Mouse (Mus musculus) midbrain, embryonic 13.5 days (tissue): ENCODE measurements around the gene Nudt4. TPM values are rescaled to one million over a fixed set of nuclear protein-coding genes. Genes with fewer than 3 reads are reported as not detected.

Experiments
- ATAC-seq: fragments of 200-750 bp; cut with Nextera tagmentation; 2 replicates; pipeline ENCODE4 v1.8.0; 2017; ENCODE audit warnings: mild to moderate bottlenecking, moderate TSS enrichment, moderate library complexity
- H3K27ac ChIP-seq: fragments of 300-500 bp; sonication (generic); 2 replicates; pipeline ENCODE4 v1.5.1; 2015; ENCODE audit warnings: inconsistent platforms, mild to moderate bottlenecking, moderate library complexity
- H3K27me3 ChIP-seq: fragments of 300-500 bp; sonication (generic); 2 replicates; pipeline ENCODE4 v1.6.1; 2015; ENCODE audit warnings: mild to moderate bottlenecking, inconsistent platforms
- H3K36me3 ChIP-seq: fragments of 300-500 bp; sonication (generic); 2 replicates; pipeline ENCODE4 v1.6.1; 2015; ENCODE audit warnings: mild to moderate bottlenecking, inconsistent platforms
- H3K4me1 ChIP-seq: fragments of 300-500 bp; sonication (generic); replicated peaks from 2 replicates; pipeline ENCODE4 v1.6.1; 2015; ENCODE audit warnings: inconsistent platforms
- H3K4me2 ChIP-seq: fragments of 300-500 bp; sonication (generic); replicated peaks from 2 replicates; pipeline ENCODE4 v1.6.1; 2015; ENCODE audit warnings: moderate library complexity, mild to moderate bottlenecking, inconsistent platforms
- H3K4me3 ChIP-seq: fragments of 300-500 bp; sonication (generic); replicated peaks from 2 replicates; pipeline ENCODE4 v1.5.1; 2015; ENCODE audit warnings: mild to moderate bottlenecking, inconsistent platforms
- H3K9ac ChIP-seq: fragments of 300-500 bp; sonication (generic); replicated peaks from 2 replicates; pipeline ENCODE4 v1.6.1; 2015; ENCODE audit warnings: mild to moderate bottlenecking, inconsistent platforms
- H3K9me3 ChIP-seq: fragments of 300-500 bp; sonication (generic); 2 replicates; pipeline ENCODE4 v1.6.1; 2016; ENCODE audit warnings: mild to moderate bottlenecking, inconsistent platforms
- WGBS: fragments of 180-500 bp; shearing (Covaris S2); methylation state at CpG from one replicate; pipeline ENCODE4 v1.1.7; 2015; 5-methylcytosine and 5-hydroxymethylcytosine counted together
- polyA plus RNA-seq: library from polyadenylated mRNA; unstranded; fragments of >200 nt; fragmentation: Nextera tagmentation; extraction: Ambion mirVana; gene quantifications from 2 replicates; pipeline ENCODE4 v1.2.1, GENCODE M21; 2015

Gene Nudt4
- polyA plus RNA-seq, 1 experiment from 2014 or later: 72.5 TPM

DNA sequence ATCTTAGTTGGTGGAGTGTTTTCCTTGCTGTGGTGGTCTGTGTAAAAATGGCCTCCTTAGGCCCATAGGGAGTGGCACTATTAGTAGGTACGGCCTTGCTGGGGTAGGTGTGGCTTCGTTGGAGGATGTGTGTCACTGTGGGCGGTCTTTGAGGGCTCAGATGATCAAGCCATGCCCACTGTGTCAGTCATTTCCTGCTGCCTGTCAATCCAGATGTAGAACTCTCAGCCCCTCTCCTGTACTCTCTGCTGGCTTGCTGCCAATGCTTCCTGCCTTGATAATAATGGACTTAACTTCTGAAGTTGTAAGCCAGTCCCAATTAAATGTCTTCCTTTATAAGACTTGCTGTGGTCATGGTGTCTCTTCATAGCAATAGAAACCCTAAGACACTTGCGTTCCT, 25.2 kb upstream of the Nudt4 start:
- H3K4me3 ChIP-seq: no peak overlapping the region
- H3K4me1 ChIP-seq: no peaks in the 10 kb centered on the region
- no peak overlapping the region for H3K27ac ChIP-seq
- ATAC-seq: no peak
- H3K4me2 ChIP-seq: no peak overlapping the region
- H3K36me3 ChIP-seq: no peaks in the 10 kb centered on the region
- no peaks in the 10 kb centered on the region for H3K9me3 ChIP-seq
- H3K9ac ChIP-seq: no peak overlapping the region
- 93% methylated on average over 4 of the region's 4 CpGs for WGBS
- no peaks in the 10 kb centered on the region for H3K27me3 ChIP-seq

DNA sequence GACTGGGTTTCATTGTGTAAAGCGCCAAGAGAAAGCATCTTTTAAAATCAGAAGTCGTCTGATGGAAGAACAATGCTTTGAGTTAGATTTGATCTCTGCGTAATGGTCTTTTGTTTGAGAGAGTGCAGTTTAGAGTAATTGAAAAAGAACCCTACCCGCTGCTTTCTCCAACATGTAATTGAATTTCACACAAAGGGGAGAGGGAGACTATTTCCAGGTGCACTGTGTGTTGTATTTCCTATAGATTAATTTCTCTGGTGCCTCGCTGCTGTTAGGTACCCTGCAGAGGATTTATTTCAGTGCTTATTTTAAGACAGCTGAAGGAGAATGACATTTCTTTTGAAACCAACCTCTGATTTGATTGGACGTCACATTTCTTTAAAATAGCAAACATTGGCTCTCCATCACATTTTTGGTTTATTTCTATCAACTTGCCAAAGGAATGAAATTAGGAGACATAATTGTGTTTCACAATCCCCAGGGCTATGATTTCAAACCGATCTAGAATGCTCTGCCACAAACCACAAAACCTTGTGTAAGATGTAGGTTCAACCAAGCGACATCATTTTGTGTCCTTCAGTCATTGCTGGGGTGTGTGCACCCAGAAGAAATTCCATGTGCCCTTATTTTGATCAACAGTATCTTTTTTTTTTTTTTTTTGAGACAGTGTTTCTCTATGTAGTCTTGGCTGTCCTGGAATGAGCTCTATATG, 23.7 kb upstream of the Nudt4 start:
- Histone ChIP-seq H3K27me3 (no peaks in the 10 kb centered on the region), H3K36me3 (no peaks in the 10 kb centered on the region), H3K4me1 (no peaks in the 10 kb centered on the region), H3K27ac (no peak overlapping the region), H3K4me2 (no peak overlapping the region), H3K9ac (no peak overlapping the region), H3K4me3 (no peak overlapping the region), H3K9me3 (no peaks in the 10 kb centered on the region)
- ATAC-seq: no peak
- WGBS: 43% methylated on average over 8 of the region's 8 CpGs

DNA sequence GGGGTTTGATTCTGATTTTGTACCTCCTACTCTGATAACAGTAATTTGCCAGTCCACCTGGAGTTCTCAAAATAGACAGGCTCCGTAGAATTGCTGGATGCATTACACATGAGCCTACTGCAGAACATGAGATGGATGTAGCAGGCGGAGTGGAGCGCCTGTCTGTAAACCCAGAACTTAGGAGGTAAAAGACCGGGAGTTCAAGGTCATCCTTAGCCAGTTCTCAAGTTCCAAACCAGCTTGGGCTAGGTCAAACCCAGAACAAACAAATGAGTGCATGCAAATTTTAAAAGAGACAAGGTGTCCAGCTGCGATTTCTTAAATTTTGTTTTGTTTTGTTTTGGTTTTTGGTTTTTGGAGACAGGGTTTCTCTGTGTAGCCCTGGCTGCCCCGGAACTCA, 21.6 kb upstream of the Nudt4 start:
- Histone ChIP-seq H3K4me1 (no peaks in the 10 kb centered on the region), H3K9me3 (no peaks in the 10 kb centered on the region), H3K36me3 (no peaks in the 10 kb centered on the region), H3K27me3 (no peaks in the 10 kb centered on the region), H3K9ac (no peak overlapping the region), H3K4me2 (no peak overlapping the region), H3K4me3 (no peak overlapping the region), H3K27ac (no peak overlapping the region)
- 92% methylated on average over 6 of the region's 6 CpGs for WGBS
- no peak for ATAC-seq

DNA sequence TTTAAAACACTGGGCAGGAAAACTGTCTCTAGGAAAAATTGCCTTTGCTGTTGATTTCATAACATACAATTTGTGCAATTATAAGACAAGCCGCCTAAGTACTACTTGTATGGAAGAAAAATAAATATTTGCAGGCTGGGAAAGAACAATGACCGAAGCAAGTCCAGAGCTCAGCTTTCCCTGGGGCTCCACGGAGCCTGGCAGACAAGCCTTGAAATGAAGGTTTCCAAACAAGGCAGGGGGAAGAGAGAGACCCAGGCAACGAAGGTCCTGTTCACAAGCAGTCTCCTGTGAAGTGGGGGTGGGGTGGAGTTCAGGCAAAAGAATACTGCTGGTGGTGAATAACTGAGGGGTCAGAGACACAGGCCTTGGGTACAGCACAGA, 13.6 kb upstream of the Nudt4 start:
- H3K9ac ChIP-seq: no peak overlapping the region
- peaks cover 15% of the 10 kb centered on the region for H3K4me1 ChIP-seq
- no peak overlapping the region for H3K4me3 ChIP-seq
- H3K36me3 ChIP-seq: no peaks in the 10 kb centered on the region
- no peak for ATAC-seq
- H3K27ac ChIP-seq: no peak overlapping the region
- H3K9me3 ChIP-seq: no peaks in the 10 kb centered on the region
- H3K4me2 ChIP-seq: no peak overlapping the region
- WGBS: 24% methylated on average over 4 of the region's 4 CpGs
- H3K27me3 ChIP-seq: no peaks in the 10 kb centered on the region

DNA sequence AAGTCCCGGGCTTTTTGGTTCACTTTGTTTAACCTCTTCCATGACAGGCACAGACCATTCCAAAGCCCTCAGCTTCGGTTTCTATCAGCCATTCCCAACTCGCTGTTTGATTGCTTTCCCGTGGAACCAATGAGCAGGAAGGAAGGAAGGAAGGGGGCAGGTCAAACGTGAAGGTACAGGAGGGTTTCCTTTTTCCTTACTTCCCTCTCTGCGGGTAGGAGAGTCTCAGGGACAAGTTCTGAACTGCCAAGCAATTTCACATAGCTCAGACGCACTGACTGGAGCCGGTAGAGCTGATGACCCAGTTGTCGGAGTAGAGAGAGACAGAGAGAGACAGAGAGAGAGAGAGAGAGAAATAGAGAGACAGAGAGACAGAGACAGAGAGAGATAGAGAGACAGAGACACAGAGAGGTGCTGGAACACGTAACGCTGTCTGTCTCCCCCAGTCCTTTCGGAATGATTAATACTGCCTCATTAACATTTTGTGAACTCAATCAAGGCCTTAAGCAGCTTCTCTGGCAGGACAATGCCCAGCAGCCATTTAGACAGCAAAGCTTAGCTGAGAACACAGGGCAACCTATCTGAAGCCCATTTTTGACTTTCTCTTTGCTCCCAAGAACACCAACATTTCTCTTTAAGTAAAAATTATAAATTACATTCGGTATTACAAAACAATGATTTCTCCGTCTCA, 13.1 kb upstream of the Nudt4 start:
- H3K9ac ChIP-seq: no peak overlapping the region
- no peak overlapping the region for H3K27ac ChIP-seq
- no peaks in the 10 kb centered on the region for H3K9me3 ChIP-seq
- 0 out of 2 replicates have a peak, but pooled peaks have one; percentile 34 for ATAC-seq
- H3K27me3 ChIP-seq: no peaks in the 10 kb centered on the region
- H3K4me2 ChIP-seq: peak overlapping the region; percentile 10; the same call in 1 of the 2 replicates
- no peak overlapping the region for H3K4me3 ChIP-seq
- H3K36me3 ChIP-seq: no peaks in the 10 kb centered on the region
- WGBS: 54% methylated on average over 14 of the region's 14 CpGs
- H3K4me1 ChIP-seq: peaks cover 15% of the 10 kb centered on the region

DNA sequence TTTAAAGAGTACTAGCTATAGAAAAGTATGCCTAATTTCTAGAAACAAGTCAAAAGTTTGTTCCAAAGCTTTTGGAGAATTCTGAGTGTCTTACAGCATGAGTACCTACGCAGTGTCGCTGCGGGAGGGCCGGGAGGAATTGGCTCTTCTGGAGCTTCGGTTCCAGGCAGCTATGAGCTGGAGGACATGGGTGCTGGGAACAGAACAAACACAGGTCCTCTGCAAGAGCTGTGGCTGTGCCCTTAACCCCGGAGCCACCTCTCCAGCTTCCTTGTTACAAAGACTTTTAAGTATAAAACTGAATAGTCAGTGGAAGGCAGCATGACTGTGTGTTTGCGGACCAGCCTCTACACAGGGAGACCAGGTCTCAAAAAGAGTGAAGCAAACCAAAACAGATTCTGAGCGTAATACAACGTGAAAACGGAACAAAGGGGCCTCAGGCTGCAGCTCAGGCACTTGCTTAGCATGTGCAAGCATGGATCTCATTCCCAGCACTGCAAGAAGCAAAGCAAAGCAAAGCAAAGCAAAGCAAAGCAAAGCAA, 12.0 kb upstream of the Nudt4 start:
- no peak for ATAC-seq
- Histone ChIP-seq H3K4me2 (no peak overlapping the region), H3K36me3 (no peaks in the 10 kb centered on the region), H3K4me3 (no peak overlapping the region), H3K9me3 (no peaks in the 10 kb centered on the region), H3K4me1 (peaks cover 15% of the 10 kb centered on the region), H3K27ac (no peak overlapping the region), H3K9ac (no peak overlapping the region), H3K27me3 (no peaks in the 10 kb centered on the region)
- 69% methylated on average over 10 of the region's 10 CpGs for WGBS

DNA sequence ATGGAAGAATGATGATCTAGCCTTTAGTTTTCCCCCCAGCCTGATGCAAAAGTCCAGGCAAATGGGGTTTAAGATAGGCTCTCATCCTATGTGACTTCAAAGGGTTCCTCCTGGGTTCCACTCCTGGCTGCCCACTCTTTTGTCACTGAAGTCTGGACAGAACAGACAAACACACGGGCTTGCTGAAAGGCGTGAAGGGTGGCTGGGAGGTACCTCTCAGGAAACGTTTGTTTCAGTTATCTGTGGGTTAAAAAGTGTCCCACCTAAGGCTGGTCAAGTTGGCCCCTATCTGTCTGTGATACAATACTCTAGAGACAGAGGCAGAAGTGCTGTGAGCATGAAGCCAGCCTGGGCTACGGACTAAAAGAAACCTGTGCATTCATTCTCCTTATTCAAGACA, 11.0 kb upstream of the Nudt4 start:
- no peak for ATAC-seq
- peaks cover 15% of the 10 kb centered on the region for H3K4me1 ChIP-seq
- H3K4me2 ChIP-seq: no peak overlapping the region
- 75% methylated on average over 4 of the region's 4 CpGs for WGBS
- H3K9me3 ChIP-seq: no peaks in the 10 kb centered on the region
- H3K36me3 ChIP-seq: no peaks in the 10 kb centered on the region
- no peaks in the 10 kb centered on the region for H3K27me3 ChIP-seq
- no peak overlapping the region for H3K9ac ChIP-seq
- H3K4me3 ChIP-seq: no peak overlapping the region
- no peak overlapping the region for H3K27ac ChIP-seq

DNA sequence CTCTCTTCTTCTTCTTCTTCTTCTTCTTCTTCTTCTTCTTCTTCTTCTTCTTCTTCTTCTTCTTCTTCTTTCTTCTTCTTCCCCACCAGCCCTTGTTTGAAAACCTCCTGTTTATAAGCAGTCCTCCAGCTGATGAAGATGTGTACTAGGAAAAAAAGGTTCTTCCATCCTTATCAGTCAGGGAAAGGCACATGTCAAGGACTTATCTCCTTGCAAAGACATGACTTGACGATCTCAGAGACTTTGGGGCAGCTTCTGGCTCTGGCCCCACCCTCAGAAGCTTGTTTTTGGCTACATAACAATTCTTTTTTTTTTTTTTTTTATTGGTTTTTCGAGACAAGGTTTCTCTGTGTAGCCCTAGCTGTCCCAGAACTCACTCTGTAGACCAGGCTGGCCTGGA, 5.5 kb upstream of the Nudt4 start:
- no peak overlapping the region for H3K27ac ChIP-seq
- H3K36me3 ChIP-seq: no peaks in the 10 kb centered on the region
- 70% methylated on average over 2 of the region's 2 CpGs for WGBS
- no peaks in the 10 kb centered on the region for H3K9me3 ChIP-seq
- no peak overlapping the region for H3K9ac ChIP-seq
- no peaks in the 10 kb centered on the region for H3K27me3 ChIP-seq
- H3K4me1 ChIP-seq: peaks cover 4% of the 10 kb centered on the region
- no peak overlapping the region for H3K4me3 ChIP-seq
- ATAC-seq: no peak
- H3K4me2 ChIP-seq: no peak overlapping the region

DNA sequence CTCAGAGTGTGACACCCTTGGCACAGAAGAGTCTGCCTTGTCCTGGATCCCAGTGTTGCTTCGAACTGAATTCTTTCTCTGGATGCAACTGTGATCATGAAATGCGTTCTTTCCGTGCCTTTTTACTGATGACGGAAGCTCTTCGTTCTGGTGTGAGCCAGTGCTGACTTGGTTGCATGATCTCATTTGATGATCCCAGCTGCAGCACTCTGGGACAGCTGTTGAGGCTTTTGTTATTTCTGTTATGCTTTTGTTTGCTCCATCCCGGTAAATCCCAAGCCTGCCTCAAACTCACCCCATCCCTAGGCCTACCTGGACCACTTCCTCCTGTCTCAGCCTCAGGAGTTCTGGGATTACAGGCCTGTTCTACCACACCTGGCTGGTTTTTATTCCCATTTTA, 4.1 kb upstream of the Nudt4 start:
- 79% methylated on average over 6 of the region's 6 CpGs for WGBS
- H3K9me3 ChIP-seq: no peaks in the 10 kb centered on the region

DNA sequence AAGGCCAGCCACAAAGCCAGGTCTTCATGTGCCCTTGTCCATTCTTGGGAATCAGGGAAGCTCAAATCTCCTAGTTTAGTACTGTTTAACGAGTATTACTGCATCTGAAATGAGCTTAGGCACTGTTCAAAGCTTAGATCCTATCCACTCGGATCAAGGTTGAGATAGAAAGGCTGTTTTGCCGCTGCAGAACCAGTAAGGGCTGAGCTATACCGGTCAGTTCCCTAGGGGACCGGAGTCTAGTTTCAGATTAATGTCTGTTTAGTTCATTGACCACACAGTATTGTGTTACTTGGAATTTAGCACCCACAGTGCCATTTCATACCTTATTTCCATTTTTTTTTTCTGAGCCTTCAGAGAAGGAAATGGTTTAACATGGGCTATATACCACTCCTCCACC, 3.6 kb upstream of the Nudt4 start:
- WGBS: 58% methylated on average over 5 of the region's 5 CpGs
- no peak overlapping the region for H3K4me2 ChIP-seq
- no peak overlapping the region for H3K27ac ChIP-seq
- H3K9me3 ChIP-seq: no peaks in the 10 kb centered on the region
- H3K4me3 ChIP-seq: no peak overlapping the region
- ATAC-seq: no peak
- H3K9ac ChIP-seq: no peak overlapping the region
- no peaks in the 10 kb centered on the region for H3K36me3 ChIP-seq
- H3K4me1 ChIP-seq: peaks cover 8% of the 10 kb centered on the region
- no peaks in the 10 kb centered on the region for H3K27me3 ChIP-seq

More for the DNA sequence above, 4.1 kb upstream of the Nudt4 start:
- no peak for ATAC-seq
- no peak overlapping the region for H3K9ac ChIP-seq
- H3K27ac ChIP-seq: no peak overlapping the region
- H3K36me3 ChIP-seq: no peaks in the 10 kb centered on the region
- H3K4me2 ChIP-seq: no peak overlapping the region
- peaks cover 4% of the 10 kb centered on the region for H3K4me1 ChIP-seq
- H3K4me3 ChIP-seq: no peak overlapping the region
- no peaks in the 10 kb centered on the region for H3K27me3 ChIP-seq

DNA sequence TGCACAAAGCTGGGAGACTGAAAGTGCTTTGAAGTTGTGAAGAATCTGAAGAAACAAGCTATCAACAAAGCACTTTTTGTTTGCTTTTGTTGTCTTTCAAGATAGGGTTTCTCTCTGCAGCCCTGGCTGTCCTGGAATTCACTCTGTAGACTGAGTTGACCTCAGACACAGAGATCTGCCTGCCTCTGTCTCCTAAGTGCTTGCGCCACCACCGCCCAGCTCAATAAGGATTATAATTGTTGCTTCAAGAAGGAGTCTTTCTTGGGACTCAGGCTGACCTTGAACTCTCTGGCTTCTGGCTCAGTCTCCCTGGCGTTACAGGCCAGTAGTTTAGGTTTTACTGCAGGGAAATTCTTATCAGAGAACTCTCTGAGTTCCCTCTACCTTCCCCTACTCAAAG, 2.8 kb upstream of the Nudt4 start:
- WGBS: 89% methylated on average over 3 of the region's 3 CpGs
- no peak for ATAC-seq
- Histone ChIP-seq H3K4me2 (no peak overlapping the region), H3K27me3 (no peaks in the 10 kb centered on the region), H3K9me3 (no peaks in the 10 kb centered on the region), H3K27ac (no peak overlapping the region), H3K4me1 (peaks cover 16% of the 10 kb centered on the region), H3K36me3 (no peaks in the 10 kb centered on the region), H3K9ac (no peak overlapping the region), H3K4me3 (no peak overlapping the region)

DNA sequence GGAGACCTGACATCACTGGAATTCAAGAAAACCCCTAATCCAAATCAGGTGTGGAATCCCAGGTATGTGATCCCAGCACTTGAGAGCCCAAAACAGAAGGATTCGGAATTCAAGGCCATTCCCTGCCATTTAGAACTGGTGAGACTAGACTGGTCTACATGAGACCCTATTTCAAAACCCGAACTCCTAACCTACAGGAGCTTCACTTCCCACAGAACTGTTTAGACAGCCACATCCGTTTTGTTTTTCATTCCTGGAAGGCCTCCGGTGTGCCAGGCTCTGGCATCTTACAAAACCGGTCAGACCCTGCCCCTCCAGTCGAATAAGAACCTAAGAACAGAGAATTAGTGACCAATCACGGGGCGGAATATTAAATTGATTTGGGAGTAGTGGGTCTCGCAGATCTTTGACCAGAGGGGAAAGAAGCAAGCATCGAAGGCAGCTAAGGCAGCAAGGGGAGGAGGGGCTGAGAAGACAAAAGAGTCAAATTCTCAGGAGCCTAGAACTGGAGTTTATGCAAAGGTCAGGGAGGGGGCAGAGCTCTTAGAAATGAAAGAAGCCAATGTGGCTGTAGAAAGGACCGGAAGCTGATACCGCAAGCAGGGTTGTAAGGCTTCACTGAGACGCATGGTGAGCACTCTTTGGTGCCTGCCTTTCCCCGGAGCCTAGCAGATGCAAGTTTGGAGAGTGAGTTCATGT, 1.4 kb upstream of the Nudt4 start:
- H3K27ac ChIP-seq: no peak overlapping the region
- no peak overlapping the region for H3K4me2 ChIP-seq
- H3K4me1 ChIP-seq: peaks cover 28% of the 10 kb centered on the region
- H3K9ac ChIP-seq: no peak overlapping the region
- WGBS: 29% methylated on average over 14 of the region's 14 CpGs
- H3K36me3 ChIP-seq: no peaks in the 10 kb centered on the region
- ATAC-seq: no peak
- H3K27me3 ChIP-seq: no peaks in the 10 kb centered on the region
- H3K4me3 ChIP-seq: no peak overlapping the region
- H3K9me3 ChIP-seq: no peaks in the 10 kb centered on the region
